Mouse (Mus musculus): Measurements from ENCODE around the gene Tph1. TPM values are rescaled to one million over a fixed set of nuclear protein-coding genes. Genes with fewer than 3 reads are reported as not detected.

Gene Tph1
- polyA plus RNA-seq, 1 experiment from 2014 or later, result 0.21 TPM

GRCm38 (mm10) chr7:46611970-46612369 is 60.4 kb downstream of the Tph1 start:
- WGBS, result 72% methylated on average over 9 of the region's 9 CpGs

GRCm38 (mm10) chr7:46609317-46609716 is 63.0 kb downstream of the Tph1 start:
- ATAC-seq, result no peak
- H3K27ac ChIP-seq, result no peak overlapping the region
- H3K27me3 ChIP-seq, result no peaks in the 10 kb centered on the region
- H3K4me2 ChIP-seq, result no peak overlapping the region
- H3K36me3 ChIP-seq (ENCODE audit: poor library complexity, severe bottlenecking), result peaks cover 11% of the 10 kb centered on the region; the same call in 1 of the 2 replicates
- H3K9me3 ChIP-seq (replicated peaks), result no peaks in the 10 kb centered on the region
- 87% methylated on average over 4 of the region's 4 CpGs for WGBS
- peaks cover 12% of the 10 kb centered on the region; the same call in 1 of the 2 replicates for H3K4me1 ChIP-seq
- H3K4me3 ChIP-seq, result no peak overlapping the region
- no peak overlapping the region for H3K9ac ChIP-seq

More at GRCm38 (mm10) chr7:46611970-46612369, 60.4 kb downstream of the Tph1 start:
- no peak for ATAC-seq
- peaks cover 7% of the 10 kb centered on the region; the same call in 1 of the 2 replicates for H3K4me1 ChIP-seq
- H3K4me3 ChIP-seq, result no peak overlapping the region
- H3K4me2 ChIP-seq, result no peak overlapping the region
- no peaks in the 10 kb centered on the region for H3K27me3 ChIP-seq
- H3K36me3 ChIP-seq (ENCODE audit: poor library complexity, severe bottlenecking), result peaks cover 13% of the 10 kb centered on the region; the same call in 1 of the 2 replicates
- no peak overlapping the region for H3K9ac ChIP-seq
- H3K27ac ChIP-seq, result no peak overlapping the region
- H3K9me3 ChIP-seq (replicated peaks), result no peaks in the 10 kb centered on the region

GRCm38 (mm10) chr7:46607428-46608055 is 64.8 kb downstream of the Tph1 start:
- no peaks in the 10 kb centered on the region for H3K27me3 ChIP-seq
- H3K9me3 ChIP-seq (replicated peaks), result no peaks in the 10 kb centered on the region
- ATAC-seq, result peak; percentile 48
- H3K36me3 ChIP-seq (ENCODE audit: poor library complexity, severe bottlenecking), result peaks cover 4% of the 10 kb centered on the region; the same call in 1 of the 2 replicates
- peaks cover 22% of the 10 kb centered on the region for H3K4me1 ChIP-seq
- H3K4me3 ChIP-seq, result no peak overlapping the region
- 60% methylated on average over 11 of the region's 11 CpGs for WGBS
- H3K27ac ChIP-seq, result no peak overlapping the region
- H3K9ac ChIP-seq, result no peak overlapping the region
- no peak overlapping the region for H3K4me2 ChIP-seq

- no peak overlapping the region for H3K4me2 ChIP-seq
- no peaks in the 10 kb centered on the region for H3K27me3 ChIP-seq
- no peaks in the 10 kb centered on the region for H3K9me3 ChIP-seq (replicated peaks)
- WGBS, result 64% methylated on average over 8 of the region's 8 CpGs
- no peak overlapping the region for H3K4me3 ChIP-seq
- ATAC-seq, result peak; percentile 42
- no peaks in the 10 kb centered on the region for H3K36me3 ChIP-seq (ENCODE audit: poor library complexity, severe bottlenecking)
- H3K4me1 ChIP-seq, result peaks cover 24% of the 10 kb centered on the region
- H3K9ac ChIP-seq, result no peak overlapping the region
- no peak overlapping the region for H3K27ac ChIP-seq
Observed at GRCm38 (mm10) chr7:46607031-46607426, 65.3 kb downstream of the Tph1 start.

GRCm38 (mm10) chr7:46606391-46607030 is 65.8 kb downstream of the Tph1 start:
- 78% methylated on average over 7 of the region's 7 CpGs for WGBS
- ATAC-seq, result peak; percentile 59; the same call in 1 of the 2 replicates
- peaks cover 26% of the 10 kb centered on the region for H3K4me1 ChIP-seq
- no peak overlapping the region for H3K4me3 ChIP-seq
- H3K27me3 ChIP-seq, result no peaks in the 10 kb centered on the region
- no peak overlapping the region for H3K9ac ChIP-seq
- H3K36me3 ChIP-seq (ENCODE audit: poor library complexity, severe bottlenecking), result no peaks in the 10 kb centered on the region
- H3K9me3 ChIP-seq (replicated peaks), result no peaks in the 10 kb centered on the region
- H3K27ac ChIP-seq, result no peak overlapping the region
- H3K4me2 ChIP-seq, result no peak overlapping the region

- no peak for ATAC-seq
- Histone ChIP-seq H3K9ac (no peak overlapping the region), H3K4me1 (peaks cover 37% of the 10 kb centered on the region), H3K4me2 (no peak overlapping the region), H3K36me3 (ENCODE audit: poor library complexity, severe bottlenecking) (0 out of 2 replicates have a peak, but pooled peaks cover 4% of the 10 kb centered on the region), H3K9me3 (replicated peaks) (no peaks in the 10 kb centered on the region), H3K4me3 (no peak overlapping the region), H3K27ac (peak overlapping the region; percentile 85), H3K27me3 (no peaks in the 10 kb centered on the region)
- 65% methylated on average over 7 of the region's 7 CpGs for WGBS
Observed at GRCm38 (mm10) chr7:46603051-46603450, 69.3 kb downstream of the Tph1 start.

GRCm38 (mm10) chr7:46602079-46602478 is 70.3 kb downstream of the Tph1 start:
- H3K9me3 ChIP-seq (replicated peaks), result no peaks in the 10 kb centered on the region
- peaks cover 37% of the 10 kb centered on the region for H3K4me1 ChIP-seq
- H3K4me3 ChIP-seq, result no peak overlapping the region
- H3K9ac ChIP-seq, result no peak overlapping the region
- 0 out of 2 replicates have a peak, but pooled peaks cover 4% of the 10 kb centered on the region for H3K36me3 ChIP-seq (ENCODE audit: poor library complexity, severe bottlenecking)
- WGBS, result 18% methylated on average over 4 of the region's 4 CpGs
- H3K27ac ChIP-seq, result peak overlapping the region; percentile 85
- H3K27me3 ChIP-seq, result no peaks in the 10 kb centered on the region
- peak; percentile 75 for ATAC-seq
- H3K4me2 ChIP-seq, result peak overlapping the region; percentile 25

- H3K27me3 ChIP-seq, result no peaks in the 10 kb centered on the region
- H3K4me1 ChIP-seq, result peaks cover 33% of the 10 kb centered on the region
- no peak for ATAC-seq
- peak overlapping the region; percentile 85 for H3K27ac ChIP-seq
- H3K4me3 ChIP-seq, result no peak overlapping the region
- no peaks in the 10 kb centered on the region for H3K9me3 ChIP-seq (replicated peaks)
- WGBS, result 55% methylated on average over 5 of the region's 5 CpGs
- H3K36me3 ChIP-seq (ENCODE audit: poor library complexity, severe bottlenecking), result 0 out of 2 replicates have a peak, but pooled peaks cover 4% of the 10 kb centered on the region
- H3K9ac ChIP-seq, result peak overlapping the region; percentile 27; the same call in 1 of the 2 replicates
- H3K4me2 ChIP-seq, result no peak overlapping the region; the same call in 1 of the 2 replicates
Observed at GRCm38 (mm10) chr7:46601097-46601496, 71.2 kb downstream of the Tph1 start.

GRCm38 (mm10) chr7:46597006-46597405 is 75.3 kb downstream of the Tph1 start:
- H3K4me1 ChIP-seq, result peaks cover 16% of the 10 kb centered on the region

More at GRCm38 (mm10) chr7:46597006-46597405, 75.3 kb downstream of the Tph1 start:
- ATAC-seq, result no peak
- Histone ChIP-seq H3K9ac (no peak overlapping the region), H3K4me2 (no peak overlapping the region), H3K4me3 (no peak overlapping the region), H3K36me3 (ENCODE audit: poor library complexity, severe bottlenecking) (0 out of 2 replicates have a peak, but pooled peaks cover 4% of the 10 kb centered on the region), H3K27ac (no peak overlapping the region), H3K27me3 (no peaks in the 10 kb centered on the region), H3K9me3 (replicated peaks) (no peaks in the 10 kb centered on the region)
- WGBS, result 87% methylated on average over 2 of the region's 2 CpGs

Other genes with a start within 250 kb of the Tph1 start
- 25.0 and 26.6 TPM in 2 replicates for gene Sergef, start 32.7 kb downstream of the Tph1 start, polyA plus RNA-seq (2015; fragmentation: Nextera tagmentation; extraction: Ambion mirVana)
- gene Saal1, start 38.1 kb upstream of the Tph1 start, polyA plus RNA-seq (2015; fragmentation: Nextera tagmentation; extraction: Ambion mirVana), result 28.1 and 29.2 TPM in 2 replicates
- 0.28 TPM in 1 of 2 replicates, not detected in the other for gene Saa3, start 43.2 kb upstream of the Tph1 start, polyA plus RNA-seq (2015; fragmentation: Nextera tagmentation; extraction: Ambion mirVana)
- 0.08 TPM in 1 of 2 replicates, not detected in the other for gene Saa4, start 60.1 kb upstream of the Tph1 start, polyA plus RNA-seq (2015; fragmentation: Nextera tagmentation; extraction: Ambion mirVana)
- gene Saa1, start 70.4 kb upstream of the Tph1 start, polyA plus RNA-seq (2015; fragmentation: Nextera tagmentation; extraction: Ambion mirVana), result not detected in 2 replicates
- not detected in 2 replicates for gene Saa2, start 79.3 kb upstream of the Tph1 start, polyA plus RNA-seq (2015; fragmentation: Nextera tagmentation; extraction: Ambion mirVana)
- 15.0 and 16.1 TPM in 2 replicates for gene Hps5, start 123.5 kb upstream of the Tph1 start, polyA plus RNA-seq (2015; fragmentation: Nextera tagmentation; extraction: Ambion mirVana)
- 48.2 and 48.7 TPM in 2 replicates for gene Gtf2h1, start 123.6 kb upstream of the Tph1 start, polyA plus RNA-seq (2015; fragmentation: Nextera tagmentation; extraction: Ambion mirVana)
- gene Ldha, start 168.9 kb upstream of the Tph1 start, polyA plus RNA-seq (2015; fragmentation: Nextera tagmentation; extraction: Ambion mirVana), result 905 and 993 TPM in 2 replicates
- 0.13 TPM in 1 of 2 replicates, not detected in the other for gene Ldhc, start 188.7 kb upstream of the Tph1 start, polyA plus RNA-seq (2015; fragmentation: Nextera tagmentation; extraction: Ambion mirVana)
- 408 and 422 TPM in 2 replicates for gene Tsg101, start 247.4 kb upstream of the Tph1 start, polyA plus RNA-seq (2015; fragmentation: Nextera tagmentation; extraction: Ambion mirVana)